Mouse (Mus musculus) retina, embryonic 14.5 days (tissue): Measurements from ENCODE around the gene Ift172.

ENCODE experiments used
- DNase-seq: peaks from one replicate; pipeline ENCODE4 v3.0.0-alpha.2; 2015; ENCODE audit warnings: low spot score

Gene Ift172

DNA sequence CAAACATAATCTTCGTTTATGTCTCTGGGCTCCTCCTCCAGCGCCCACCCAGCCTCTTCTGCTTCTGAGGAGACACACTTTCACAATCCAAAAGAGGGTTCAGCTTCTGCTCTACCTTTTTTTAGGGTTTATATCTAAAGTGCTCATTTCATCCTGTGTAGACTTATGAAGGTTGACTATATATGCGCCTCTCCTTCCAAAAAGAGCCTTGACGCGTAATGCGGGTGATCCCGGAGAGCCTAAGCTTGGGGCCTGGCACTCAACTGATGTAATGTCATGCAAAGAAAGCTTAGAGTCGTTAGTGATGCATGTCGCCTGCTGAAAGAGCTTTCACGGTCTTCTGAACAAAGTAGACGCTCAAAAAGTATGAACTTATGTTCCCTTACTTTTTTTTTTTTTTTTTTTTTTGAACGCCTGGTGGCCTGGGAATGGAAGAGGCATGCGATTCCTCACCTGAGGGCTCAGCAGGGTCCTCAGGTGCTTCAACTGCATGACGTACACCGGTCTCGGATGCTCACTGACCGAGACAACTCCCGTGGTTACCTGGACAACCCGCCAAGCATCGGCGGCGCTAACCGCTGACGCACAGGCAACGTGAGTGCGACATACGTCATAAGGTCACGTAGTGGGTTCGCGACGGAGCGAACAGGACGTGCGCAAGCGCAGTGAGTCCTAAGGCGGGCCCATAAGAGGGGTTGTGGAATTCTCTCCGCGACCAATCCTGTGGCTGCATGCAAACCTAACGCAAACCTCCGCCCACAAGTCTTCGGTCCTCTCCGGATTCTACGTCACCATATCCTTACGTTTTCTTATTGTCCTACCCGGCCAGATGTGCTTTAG, at the start of gene Ift172:
Gene Ift172, minus strand, starts transcription at position 596 of the 840 bp plus-strand sequence.
- peak; percentile 98 for DNase-seq

DNA sequence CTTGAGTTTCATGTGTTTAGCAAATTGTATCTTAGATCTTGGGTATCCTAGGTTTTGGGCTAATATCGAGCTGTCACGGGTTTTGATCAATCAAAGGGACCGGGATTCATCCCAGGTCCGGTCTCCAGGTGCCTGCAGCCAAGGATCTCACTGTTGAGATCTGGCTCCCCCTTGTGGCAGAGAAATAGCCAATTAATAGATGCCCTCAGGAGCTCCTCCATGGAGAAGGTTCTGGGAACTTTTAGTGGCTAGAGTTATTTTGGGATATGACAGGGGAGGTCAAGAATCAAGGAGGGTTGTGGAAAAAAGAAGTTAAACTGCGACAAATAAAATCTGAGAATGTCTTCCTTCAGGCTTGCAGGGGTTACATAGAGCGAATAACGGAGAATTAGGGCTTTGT, 37.3 kb upstream of the Ift172 start:
- DNase-seq = peak; percentile 81

DNA sequence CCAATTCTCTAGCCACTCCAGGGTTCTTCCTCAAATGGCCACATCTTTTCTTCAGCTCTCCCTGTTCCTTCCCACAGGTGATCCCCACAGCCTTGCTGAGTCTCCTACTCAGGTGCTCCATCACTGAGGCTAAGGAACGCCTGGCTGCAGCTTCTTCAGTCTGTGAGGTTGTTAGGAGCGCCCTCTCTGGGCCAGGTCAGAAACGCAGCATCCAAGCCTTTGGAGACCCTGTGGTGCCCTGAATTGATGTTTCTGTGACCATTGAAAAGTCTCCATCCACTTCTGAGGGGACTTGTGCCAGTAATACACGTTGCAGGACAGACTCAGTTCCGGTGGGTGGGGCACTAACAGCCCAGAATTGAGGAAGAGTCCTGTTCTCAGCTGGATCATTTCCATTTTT, 35.9 kb upstream of the Ift172 start:
- DNase-seq = peak; percentile 45

DNA sequence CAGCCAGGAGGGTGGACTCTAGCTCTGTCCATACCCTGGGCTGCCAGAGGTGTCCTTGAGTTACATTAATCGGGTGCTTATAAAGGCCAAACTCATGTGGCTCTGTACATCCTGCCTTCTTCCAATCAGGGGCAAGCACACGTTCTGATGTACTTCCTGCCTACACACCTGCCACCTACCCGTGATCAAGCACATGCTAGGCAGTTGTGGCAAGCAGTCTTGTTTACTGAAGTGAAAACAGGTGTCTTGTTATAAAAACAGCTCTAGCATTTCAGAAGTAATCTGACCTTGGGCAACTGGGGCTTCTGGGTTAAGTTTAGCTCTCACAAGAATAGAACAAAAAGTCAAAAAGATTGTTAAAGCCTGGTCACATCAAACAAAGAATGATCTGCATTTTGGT, 33.2 kb upstream of the Ift172 start:
- DNase-seq = no peak

DNA sequence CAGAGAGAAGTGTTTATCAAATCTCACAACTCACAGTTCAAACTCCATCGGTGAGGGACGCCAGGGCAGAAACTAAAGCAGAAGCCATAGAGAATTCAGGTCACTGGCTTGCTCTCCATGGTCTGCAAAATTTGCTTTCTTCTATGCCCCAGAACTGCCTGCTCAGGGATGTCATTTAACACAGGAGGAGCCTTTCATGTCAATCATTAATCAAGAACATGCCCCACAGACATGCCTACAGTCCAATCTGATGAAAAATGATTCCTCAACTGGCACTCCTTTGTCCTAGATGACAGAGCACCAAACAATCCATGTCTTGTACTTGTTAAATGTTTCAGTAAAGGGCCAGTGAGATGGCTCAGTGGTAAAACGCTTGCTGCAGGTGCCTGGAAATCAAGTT, 31.9 kb upstream of the Ift172 start:
- no peak for DNase-seq

DNA sequence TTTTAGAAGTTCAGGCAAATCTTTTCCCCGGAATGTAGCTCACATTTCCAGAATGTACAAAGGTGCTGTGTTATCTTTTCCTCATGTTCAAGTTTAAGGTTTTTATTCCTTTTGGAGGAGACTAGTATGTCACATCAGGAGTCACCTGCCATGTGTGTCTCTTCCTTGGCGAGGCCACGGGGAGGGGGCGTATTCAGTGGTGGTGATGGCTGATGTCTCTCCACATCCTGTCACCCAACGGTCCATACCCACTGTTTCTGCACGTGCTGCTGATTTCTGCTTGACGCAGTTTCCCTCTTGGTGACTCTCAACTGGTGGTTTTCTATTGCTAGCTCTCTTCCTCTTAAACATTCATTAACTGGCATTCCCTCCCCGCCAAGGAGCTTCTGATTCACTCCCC, 21.9 kb upstream of the Ift172 start:
- no peak for DNase-seq

DNA sequence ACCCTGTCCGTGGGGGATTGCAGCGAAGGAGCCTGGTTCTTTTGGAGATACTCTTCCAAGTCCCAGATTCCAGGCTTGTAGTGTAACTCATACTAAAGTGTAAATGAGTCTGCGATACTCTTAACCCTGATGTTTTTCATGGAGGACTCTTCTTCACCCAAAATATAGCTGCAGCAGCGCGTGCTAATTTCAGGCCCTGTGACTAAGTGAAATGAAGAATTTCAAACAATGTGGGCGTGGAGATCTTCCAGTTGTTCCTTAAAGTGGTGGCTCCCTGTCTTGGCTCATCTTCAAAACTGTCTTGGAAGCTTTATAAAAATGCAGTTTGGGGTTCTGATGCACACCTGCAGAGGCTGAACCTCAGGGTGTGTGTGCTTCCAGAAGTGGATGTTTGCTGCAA, 12.2 kb upstream of the Ift172 start:
- DNase-seq = no peak

DNA sequence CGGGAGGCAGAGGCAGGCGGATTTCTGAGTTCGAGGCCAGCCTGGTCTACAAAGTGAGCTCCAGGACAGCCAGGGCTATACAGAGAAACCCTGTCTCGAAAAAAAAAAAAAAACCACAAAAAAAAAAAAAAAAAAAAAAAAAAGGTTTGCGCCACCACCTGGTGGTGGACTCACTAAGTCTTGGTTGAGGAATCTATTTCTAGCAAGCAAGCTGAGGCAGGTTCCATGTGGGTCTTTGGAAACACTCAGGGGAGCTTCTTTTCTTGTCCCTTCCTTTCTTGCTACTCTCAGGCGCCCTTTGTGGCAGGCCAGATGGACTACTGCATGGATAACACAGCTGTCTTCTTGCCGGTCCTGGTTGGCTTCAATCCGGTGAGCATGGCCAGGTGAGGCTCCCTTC, 10.9 kb upstream of the Ift172 start:
- DNase-seq = no peak

DNA sequence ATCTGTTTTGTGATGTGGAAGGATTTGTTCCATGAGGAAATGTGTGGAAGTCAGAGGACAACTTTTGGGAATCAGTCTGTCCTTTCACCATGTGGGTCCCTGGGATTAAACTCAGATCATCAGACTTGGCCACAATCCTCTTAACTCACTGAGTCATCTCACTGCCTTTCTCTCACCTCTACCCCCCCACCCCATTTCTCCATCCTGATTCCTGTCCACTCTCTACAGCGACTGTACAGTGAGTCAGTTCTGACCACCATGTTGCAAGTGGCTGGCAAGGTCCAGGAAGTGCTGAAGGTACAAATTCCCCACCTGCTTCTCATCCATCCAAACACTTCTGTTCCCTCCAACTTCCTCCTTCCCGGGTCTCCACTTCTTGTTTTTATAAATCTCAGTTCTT, 7.6 kb upstream of the Ift172 start:
- DNase-seq = no peak

DNA sequence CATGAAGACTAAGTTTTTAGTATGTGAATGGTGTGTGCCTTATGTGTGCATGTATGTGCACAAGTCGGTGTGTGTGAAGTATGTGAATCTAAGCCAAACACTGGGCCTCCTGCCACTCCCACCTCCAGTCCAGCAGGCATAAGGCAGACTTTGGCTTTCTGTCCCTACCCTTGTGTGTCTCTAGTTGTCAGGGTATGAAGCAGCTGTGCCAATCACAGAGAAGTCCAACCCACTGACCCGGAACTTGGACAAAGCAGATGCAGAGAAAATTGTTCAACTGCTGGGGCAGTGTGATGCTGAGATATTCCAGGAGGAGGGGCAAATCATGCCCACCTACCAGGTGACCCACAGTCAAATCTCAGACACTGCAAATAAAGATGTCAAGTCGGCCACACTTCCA, 7.1 kb upstream of the Ift172 start:
- no peak for DNase-seq

DNA sequence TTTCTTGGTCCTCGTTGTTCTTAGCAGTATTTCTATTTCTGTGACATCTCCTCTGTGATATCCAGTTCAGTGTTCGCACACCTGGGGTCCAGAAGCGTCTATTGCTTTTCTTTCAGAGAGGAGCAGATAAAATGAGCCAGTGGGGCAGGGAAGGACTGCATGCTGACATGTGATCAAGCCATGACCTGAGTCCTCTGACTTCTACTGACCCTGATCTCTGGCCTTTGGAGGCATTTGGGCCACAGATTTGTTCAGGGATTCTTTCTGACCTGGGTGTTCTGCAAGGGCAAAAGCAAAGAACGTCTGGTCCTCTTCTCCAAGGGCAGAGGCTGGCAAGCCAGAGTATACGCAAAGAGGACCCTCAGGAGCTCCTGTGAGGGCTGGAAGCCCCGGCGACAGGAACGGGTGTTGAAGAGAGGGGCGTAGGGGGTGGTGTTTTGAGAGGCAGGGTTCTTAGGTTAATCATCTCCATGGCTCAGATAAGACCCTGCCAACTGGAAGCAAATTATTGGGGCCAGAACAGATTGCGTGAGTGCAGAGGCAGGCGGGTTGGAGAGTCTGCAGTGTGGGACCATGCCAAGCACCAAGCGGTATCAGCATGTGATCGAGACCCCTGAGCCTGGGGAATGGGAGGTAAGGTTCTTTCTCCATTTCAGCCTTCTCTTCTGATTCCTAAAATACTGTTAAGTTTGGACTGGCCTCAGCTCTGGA, 6.3 kb upstream of the Ift172 start, which contains the start of gene Gckr:
Gene Gckr, plus strand, starts transcription at position 397 of the 711 bp plus-strand sequence.
- DNase-seq = no peak

DNA sequence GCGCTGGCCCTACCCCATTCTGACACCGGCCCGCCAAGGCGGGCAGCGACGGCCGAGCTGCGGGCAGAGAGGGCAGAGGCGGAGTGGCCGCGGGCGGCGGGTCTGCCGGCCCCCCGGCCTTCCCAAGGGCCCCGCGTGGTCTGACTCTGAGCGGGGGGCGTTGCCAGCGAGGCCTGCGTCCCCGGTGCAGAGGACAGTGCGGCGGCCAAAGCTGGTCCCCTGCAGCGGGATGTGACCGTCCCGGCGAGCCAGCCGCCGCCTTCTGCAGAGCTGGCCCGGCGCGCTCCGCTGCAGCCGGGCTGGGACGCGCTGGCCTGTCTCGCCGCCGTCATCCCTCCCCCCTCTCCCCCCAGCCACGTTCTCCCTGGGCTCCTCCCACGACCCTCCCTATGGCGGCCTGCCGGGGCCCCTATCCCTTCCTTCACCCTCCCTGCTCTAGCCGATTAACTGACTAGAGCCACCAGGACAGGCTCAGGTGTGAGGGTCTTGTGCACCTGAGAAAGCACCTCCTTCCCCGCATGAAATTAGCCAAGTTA, 4.8 kb upstream of the Ift172 start, which contains the start of gene Fndc4:
Gene Fndc4, minus strand, starts transcription at position 475 of the 536 bp plus-strand sequence.
- peak; percentile 69 for DNase-seq

DNA sequence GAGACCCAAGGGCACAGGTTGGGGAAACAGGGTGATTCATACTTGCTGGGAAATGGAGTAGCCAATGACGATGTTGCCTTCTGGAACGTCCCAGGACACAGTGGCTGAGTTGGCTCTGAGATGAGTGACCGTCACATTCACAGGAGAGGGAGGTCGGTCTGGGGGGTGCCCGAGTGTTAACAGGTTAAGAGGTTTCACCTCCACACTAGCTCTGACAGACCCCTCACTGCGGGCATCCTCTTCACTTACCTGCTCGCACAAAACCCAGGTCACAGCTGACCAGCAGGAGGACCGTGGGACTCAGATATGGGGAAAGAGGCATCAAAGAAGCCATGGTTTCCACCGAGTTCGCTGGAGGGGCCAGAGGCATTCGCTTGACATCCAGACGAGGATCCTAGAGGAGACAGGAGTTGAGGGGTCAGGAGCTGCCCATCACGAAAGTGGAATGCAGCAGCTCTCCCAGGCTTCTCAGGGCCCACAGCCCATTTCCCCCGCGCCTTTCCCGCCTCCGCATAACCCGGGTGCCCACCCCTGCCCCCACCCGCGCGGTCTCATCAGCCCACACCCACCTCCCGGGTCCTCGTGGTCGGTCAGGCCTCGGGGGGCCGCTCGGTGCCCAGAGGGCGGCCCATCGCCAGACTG, 4.2 kb upstream of the Ift172 start:
- peak; percentile 16 for DNase-seq

DNA sequence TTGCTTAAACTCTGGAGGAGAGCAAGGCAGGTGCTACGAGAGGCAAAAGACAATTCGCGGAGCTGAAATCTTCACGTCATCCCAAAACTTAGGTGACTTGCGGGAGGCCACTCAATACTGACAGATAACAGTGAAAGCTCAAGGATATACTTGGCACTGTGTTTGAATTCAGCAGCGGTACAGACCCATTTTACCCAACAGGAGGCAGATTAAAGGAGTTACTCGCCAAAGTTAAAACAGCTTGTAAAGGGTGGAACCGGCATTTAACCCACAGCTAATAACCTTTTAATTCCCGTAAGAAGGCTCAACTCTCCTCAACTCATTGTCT, 409 bp upstream of the Ift172 start:
- no peak for DNase-seq

DNA sequence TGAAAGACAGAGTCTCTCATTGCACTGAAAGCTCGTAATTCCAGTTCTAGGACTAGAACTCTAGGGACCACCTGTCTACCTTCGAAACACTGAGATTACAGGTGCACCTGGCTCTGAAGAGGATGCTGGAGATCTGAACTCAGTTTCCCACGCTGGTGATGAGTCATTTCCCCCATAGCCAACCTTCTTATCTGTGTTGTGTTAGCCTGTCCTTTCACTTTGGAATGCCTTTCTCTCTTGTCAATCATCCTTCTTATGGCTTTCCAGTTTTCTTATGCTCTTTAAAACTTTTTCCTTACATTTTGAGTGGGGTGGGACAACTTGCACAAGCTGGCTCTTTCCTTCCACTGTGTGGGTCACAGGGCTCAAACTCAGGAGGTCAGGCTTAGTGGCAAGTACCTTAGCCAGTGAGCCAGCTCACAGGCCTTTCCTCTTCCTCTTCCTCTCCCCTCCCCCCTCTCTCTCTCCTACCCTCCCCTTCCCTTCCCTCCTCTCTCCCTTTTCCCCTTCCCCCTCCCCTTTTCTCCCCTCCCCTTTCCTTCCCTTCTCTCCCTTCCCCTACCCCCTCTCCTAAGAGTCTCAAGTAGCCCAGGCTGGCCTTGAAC, 1.2 kb downstream of the Ift172 start:
- DNase-seq = no peak

DNA sequence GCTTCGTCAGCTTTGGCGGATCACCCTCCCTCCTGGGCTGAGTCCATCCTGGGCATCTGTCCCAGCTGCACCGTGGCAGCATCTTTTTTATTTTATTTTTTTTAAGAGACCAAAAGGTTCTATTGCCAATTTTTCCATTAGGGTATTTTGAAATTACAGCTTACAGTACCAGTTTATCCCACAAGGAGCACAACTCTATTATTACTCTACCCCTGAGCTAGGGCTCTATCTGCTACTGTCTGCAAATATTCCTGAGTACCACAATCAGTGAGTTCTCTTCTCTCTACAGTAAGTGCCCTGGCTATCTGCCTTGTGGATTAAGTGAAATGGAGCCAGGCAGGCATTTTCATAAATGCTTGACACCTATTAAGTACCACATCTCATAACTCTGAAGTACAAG, 2.3 kb downstream of the Ift172 start:
- DNase-seq = no peak

DNA sequence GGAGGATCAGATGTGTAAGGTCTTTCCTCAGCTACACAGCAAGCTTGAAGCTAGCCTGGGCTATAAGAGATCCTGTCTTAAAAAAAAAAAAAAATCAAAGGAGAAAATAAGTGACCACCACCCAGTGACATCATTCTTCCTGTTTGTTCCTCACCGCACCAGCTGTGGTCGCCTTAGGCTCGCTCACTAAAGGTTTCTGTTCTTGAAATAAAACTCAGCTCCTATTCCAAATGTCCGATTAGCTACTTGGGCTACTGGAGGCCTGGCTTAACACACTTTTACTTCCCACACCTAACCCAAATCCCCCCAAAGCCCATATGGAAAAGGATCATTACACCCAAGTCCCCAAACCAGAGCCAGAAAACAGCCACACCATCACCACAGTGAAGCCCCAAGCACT, 2.7 kb downstream of the Ift172 start:
- DNase-seq = no peak

DNA sequence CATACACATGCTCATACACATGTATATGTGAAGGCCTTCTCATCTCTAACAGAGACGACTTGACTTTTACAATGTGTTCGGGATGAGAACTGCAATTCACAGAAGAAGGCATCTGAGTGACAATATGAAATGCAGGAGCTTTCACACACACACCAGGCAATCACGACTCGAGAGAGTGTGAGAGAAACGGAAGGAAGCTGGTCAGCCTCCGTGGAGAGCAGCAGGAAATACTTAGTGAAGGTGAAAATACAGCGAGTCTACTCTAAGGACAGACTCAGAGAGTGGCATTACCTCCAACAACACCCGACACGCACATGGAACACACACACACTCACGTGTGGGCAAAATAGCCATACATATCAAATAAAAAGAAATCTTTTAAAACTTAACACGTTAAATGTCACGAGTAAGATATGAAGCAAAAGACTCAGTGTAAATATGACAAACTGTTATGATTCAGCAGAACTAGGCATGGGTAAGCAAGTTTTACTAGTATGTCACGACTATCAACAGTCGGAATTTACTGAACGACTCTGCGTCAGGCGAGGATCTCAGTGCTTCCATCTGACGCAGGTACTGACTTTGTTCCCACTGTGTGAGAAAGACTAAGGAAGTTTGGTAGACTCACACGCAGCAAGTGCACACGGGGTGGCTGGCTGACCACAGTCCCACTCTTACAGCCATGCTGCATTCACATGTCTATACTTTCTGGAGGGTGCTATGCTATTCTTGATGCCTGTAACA, 11.5 kb downstream of the Ift172 start:
- no peak for DNase-seq

DNA sequence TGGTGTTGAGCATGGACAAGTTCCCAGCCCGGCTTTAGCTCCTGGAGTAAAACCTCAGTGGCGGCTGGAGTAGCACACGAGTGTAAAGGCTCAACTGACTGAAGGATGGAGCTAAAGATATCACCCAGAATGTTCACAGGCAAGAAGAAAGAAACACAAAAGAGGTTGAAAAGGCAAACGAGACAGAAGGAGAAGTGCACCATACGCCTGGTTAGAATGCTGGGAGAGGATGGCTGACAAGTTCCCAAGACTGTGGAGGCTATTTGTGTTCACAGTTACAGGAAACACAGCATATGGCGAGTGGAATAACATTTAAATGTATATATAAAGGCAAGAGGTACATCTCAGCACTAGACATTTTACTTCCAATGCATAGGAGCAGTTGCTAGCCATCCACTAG, 17.9 kb downstream of the Ift172 start:
- no peak for DNase-seq

DNA sequence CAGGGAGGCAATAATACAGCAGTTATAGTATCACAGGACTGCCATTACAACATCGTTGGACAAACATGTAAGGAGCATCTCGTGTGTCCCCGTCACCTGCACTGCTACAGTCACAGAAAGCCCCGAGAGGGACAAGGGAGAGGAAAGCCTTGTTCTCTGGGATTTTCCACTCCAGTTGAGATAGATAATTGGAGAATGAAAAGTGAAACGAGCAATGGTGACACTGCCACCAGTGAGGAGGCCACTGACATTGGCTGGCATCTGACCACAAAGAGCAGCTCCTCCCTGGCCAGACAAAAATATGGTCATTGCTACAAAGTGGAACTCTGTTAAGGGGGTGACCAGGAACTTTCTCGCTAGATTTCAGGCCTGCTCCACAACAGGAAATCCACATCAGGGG, 23.2 kb downstream of the Ift172 start:
- DNase-seq = peak; percentile 27

DNA sequence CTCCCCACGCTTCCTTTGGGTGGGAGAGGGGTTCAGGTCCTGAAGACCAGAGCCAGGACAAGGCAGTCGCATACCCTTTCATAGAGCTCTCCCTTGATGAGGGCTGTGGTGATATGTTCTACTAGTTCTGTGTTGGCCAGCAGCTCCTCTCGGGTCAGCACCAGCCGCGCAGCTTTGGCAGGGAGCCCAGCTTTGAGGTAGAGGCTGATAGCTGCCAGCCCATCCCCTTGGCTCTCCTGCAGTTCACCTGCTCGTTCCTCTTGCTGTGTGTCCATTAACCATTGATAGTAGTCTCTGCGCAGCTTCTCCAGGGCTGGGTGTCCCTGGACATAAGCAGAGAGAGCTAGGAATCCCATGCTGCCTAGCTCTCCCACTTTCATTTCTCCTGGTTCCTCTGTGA, 24.8 kb downstream of the Ift172 start:
- no peak for DNase-seq

DNA sequence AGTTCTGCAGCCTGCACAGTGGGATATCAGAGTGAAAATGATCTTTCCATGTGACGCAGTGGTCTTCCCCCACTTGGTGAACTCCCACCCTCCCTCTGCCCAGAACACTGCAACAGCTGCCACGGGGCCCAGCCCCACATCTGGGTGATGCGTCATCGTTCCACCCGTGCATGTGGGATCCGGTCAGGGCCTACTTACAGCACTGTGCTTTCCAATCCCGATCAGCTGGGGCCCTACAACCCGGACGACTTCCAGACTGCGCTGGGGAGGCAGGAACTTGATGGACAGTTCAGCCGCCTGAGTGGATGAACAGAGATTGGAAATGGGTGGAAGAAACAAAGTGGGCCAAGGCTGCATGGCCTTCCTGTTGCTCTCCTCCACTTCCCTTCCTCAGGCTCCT, 33.3 kb downstream of the Ift172 start:
- DNase-seq = no peak
